ENCODE assay signal across 10 mouse cellular contexts in genomic region chr7:19073504-19073903, GRCm38 (mm10). TPM values are rescaled to one million over a fixed set of nuclear protein-coding genes. Genes with fewer than 3 reads are reported as not detected.
DNase-seq lines count a peak whose midpoint lies in the region; ATAC-seq and TF ChIP-seq lines count a peak whose summit lies in the region.
"Had no signal": no experiment of that assay in that cellular context is flagged by ENCODE, and none has a peak within 500 bp of the region (broad histone marks: within the 10 kb centered on the region; RNA-seq: fewer than 3 reads in every experiment).

No protein-coding gene starts in this region.

- 76% methylated on average over 9 of the region's 9 CpGs for WGBS in lung, embryonic 14.5 days
- 78% methylated on average over 9 of the region's 9 CpGs for WGBS in bone marrow, adult 2 months
- WGBS in stomach, postnatal 0 days: 79% methylated on average over 9 of the region's 9 CpGs

- H3K4me3 ChIP-seq in lung, embryonic 14.5 days (ENCODE audit: low read depth, low read length): no peak overlapping the region
- no peak overlapping the region for H3K4me3 ChIP-seq in bone marrow, adult 2 months (replicated peaks; ENCODE audit: control insufficient read depth, low read depth, low read length)
- H3K4me3 ChIP-seq in stomach, postnatal 0 days (ENCODE audit: low read depth, low read length): no peak overlapping the region
- H3K4me3 ChIP-seq: forebrain, embryonic 13.5 days; hindbrain, embryonic 15.5 days had no signal

- no peak for ATAC-seq in lung, embryonic 14.5 days (ENCODE audit: insufficient read depth)
- no peak for ATAC-seq in stomach, postnatal 0 days (ENCODE audit: low FRiP score, low TSS enrichment)
- ATAC-seq in inflammation-experienced regulatory T-cells, adult 6 months: no peak
- ATAC-seq: forebrain, embryonic 13.5 days had no signal

- no peak for TF ChIP-seq POLR2A in bone marrow, adult 2 months (IDR thresholded peaks at IDR 0.05; ENCODE audit: borderline replicate concordance, control insufficient read depth, low read depth, low read length)

- no peaks in the 10 kb centered on the region for H3K27me3 ChIP-seq in lung, embryonic 14.5 days (ENCODE audit: insufficient read depth, low read length)
- H3K27me3 ChIP-seq in stomach, postnatal 0 days (ENCODE audit: control insufficient read depth, insufficient read depth, low read length): no peaks in the 10 kb centered on the region
- H3K27me3 ChIP-seq: forebrain, embryonic 13.5 days; hindbrain, embryonic 15.5 days had no signal

- no peak overlapping the region for H3K27ac ChIP-seq in lung, embryonic 14.5 days (ENCODE audit: low read depth)
- no peak overlapping the region for H3K27ac ChIP-seq in bone marrow, adult 2 months (ENCODE audit: control insufficient read depth, insufficient read depth, low read depth, low read length, poor library complexity)
- H3K27ac ChIP-seq in stomach, postnatal 0 days (replicated peaks): no peak overlapping the region
- H3K27ac ChIP-seq: forebrain, embryonic 13.5 days; hindbrain, embryonic 15.5 days had no signal

- DNase-seq in cerebellum, postnatal 14 days: peak; percentile 56 to 78
- DNase-seq in cerebellum, adult 8-10 months: no peak
- DNase-seq in lung, embryonic 14.5 days: peak; percentile 37
- DNase-seq in lung, adult 18-20 months: no peak
- DNase-seq in stomach, postnatal 0 days (ENCODE audit: low spot score): no peak
- DNase-seq in right cerebral cortex, postnatal 14 days: no peak

- H3K36me3 ChIP-seq in lung, embryonic 14.5 days (ENCODE audit: insufficient read depth): peaks cover 8% of the 10 kb centered on the region
- no peaks in the 10 kb centered on the region for H3K36me3 ChIP-seq in stomach, postnatal 0 days (ENCODE audit: control insufficient read depth, insufficient read depth, low read length)

- no peak overlapping the region for H3K9ac ChIP-seq in lung, embryonic 14.5 days
- no peak overlapping the region for H3K9ac ChIP-seq in stomach, postnatal 0 days (ENCODE audit: low read length)
- H3K9ac ChIP-seq: forebrain, embryonic 13.5 days; hindbrain, embryonic 15.5 days had no signal

- TF ChIP-seq EP300 in stomach, postnatal 0 days (optimal IDR thresholded peaks at IDR 0.05): no peak

- TF ChIP-seq CTCF in lung, embryonic 14.5 days (IDR thresholded peaks at IDR 0.05; ENCODE audit: low read depth): peak; percentile 70
- peak; percentile 59; the same call in 1 of the 2 replicates for TF ChIP-seq CTCF in bone marrow, adult 2 months (IDR thresholded peaks at IDR 0.05; ENCODE audit: control insufficient read depth, insufficient read depth, low read length)
- peak; percentile 73 for TF ChIP-seq CTCF in stomach, postnatal 0 days (IDR thresholded peaks at IDR 0.05; ENCODE audit: low read depth)

- no peak overlapping the region for H3K4me2 ChIP-seq in lung, embryonic 14.5 days
- no peak overlapping the region for H3K4me2 ChIP-seq in stomach, postnatal 0 days (replicated peaks; ENCODE audit: low read depth)
- H3K4me2 ChIP-seq: forebrain, embryonic 13.5 days; hindbrain, embryonic 15.5 days had no signal

- H3K4me1 ChIP-seq in lung, embryonic 14.5 days (ENCODE audit: insufficient read depth): peaks cover 7% of the 10 kb centered on the region
- peaks cover 10% of the 10 kb centered on the region for H3K4me1 ChIP-seq in bone marrow, adult 2 months (ENCODE audit: control insufficient read depth, insufficient read depth, low read length)
- H3K4me1 ChIP-seq in stomach, postnatal 0 days (replicated peaks; ENCODE audit: control insufficient read depth, insufficient read depth): no peaks in the 10 kb centered on the region; the same call in 1 of the 2 replicates

- H3K9me3 ChIP-seq in lung, embryonic 14.5 days (ENCODE audit: low read depth, low read length): no peaks in the 10 kb centered on the region
- H3K9me3 ChIP-seq in stomach, postnatal 0 days (ENCODE audit: control insufficient read depth, low read length): no peaks in the 10 kb centered on the region
- H3K9me3 ChIP-seq: forebrain, embryonic 13.5 days; hindbrain, embryonic 15.5 days had no signal

RNA-seq across cellular contexts. Expression of gene Dmwd, which starts 2.5 kb away (rescaled TPM):
- polyA plus RNA-seq in lung, embryonic 14.5 days (2014; fragmentation: Nextera tagmentation; extraction: Ambion mirVana): 18.5 and 19.2 TPM in 2 replicates
- 21.4 and 27.7 TPM in 2 replicates for polyA plus RNA-seq in bone marrow, adult 2 months (2011; ENCODE audit: insufficient read depth, insufficient read length, low replicate concordance, missing spikeins)
- polyA plus RNA-seq in stomach, postnatal 0 days (2015; fragmentation: Nextera tagmentation; extraction: Ambion mirVana): 4.5 and 7.0 TPM in 2 replicates
- polyA plus RNA-seq in inflammation-experienced regulatory T-cells, adult 6 months (2017; shearing (Covaris generic)): under 1 TPM in 1 of 3 experiments, not detected in 2; 0.27 TPM

RNA-seq across cellular contexts. Expression of gene Dmpk, which starts 10.1 kb away (rescaled TPM):
- polyA plus RNA-seq in lung, embryonic 14.5 days (2014; fragmentation: Nextera tagmentation; extraction: Ambion mirVana): 20.9 and 23.0 TPM in 2 replicates
- 25.8 and 42.6 TPM in 2 replicates for polyA plus RNA-seq in bone marrow, adult 2 months (2011; ENCODE audit: insufficient read depth, insufficient read length, low replicate concordance, missing spikeins)
- polyA plus RNA-seq in stomach, postnatal 0 days (2015; fragmentation: Nextera tagmentation; extraction: Ambion mirVana): 91.3 and 103 TPM in 2 replicates
- not detected for polyA plus RNA-seq in inflammation-experienced regulatory T-cells, adult 6 months (2017; shearing (Covaris generic))

RNA-seq across cellular contexts. Expression of gene Rsph6a, which starts 19.0 kb away (rescaled TPM):
- polyA plus RNA-seq in lung, embryonic 14.5 days (2014; fragmentation: Nextera tagmentation; extraction: Ambion mirVana): not detected in 2 replicates
- not detected in 2 replicates for polyA plus RNA-seq in bone marrow, adult 2 months (2011; ENCODE audit: insufficient read depth, insufficient read length, low replicate concordance, missing spikeins)
- not detected in 2 replicates for polyA plus RNA-seq in stomach, postnatal 0 days (2015; fragmentation: Nextera tagmentation; extraction: Ambion mirVana)
- not detected for polyA plus RNA-seq in inflammation-experienced regulatory T-cells, adult 6 months (2017; shearing (Covaris generic))
- polyA plus RNA-seq: forebrain, embryonic 13.5 days had no signal

RNA-seq across cellular contexts. Expression of gene Six5, which starts 20.9 kb away (rescaled TPM):
- polyA plus RNA-seq in lung, embryonic 14.5 days (2014; fragmentation: Nextera tagmentation; extraction: Ambion mirVana): 11.6 and 12.7 TPM in 2 replicates
- 4.7 and 6.5 TPM in 2 replicates for polyA plus RNA-seq in bone marrow, adult 2 months (2011; ENCODE audit: insufficient read depth, insufficient read length, low replicate concordance, missing spikeins)
- 6.1 and 7.7 TPM in 2 replicates for polyA plus RNA-seq in stomach, postnatal 0 days (2015; fragmentation: Nextera tagmentation; extraction: Ambion mirVana)
- polyA plus RNA-seq in inflammation-experienced regulatory T-cells, adult 6 months (2017; shearing (Covaris generic)): 1 to 10 TPM in 2 of 3 experiments, under 1 TPM in 1; 0.15 to 1.2 (median 1.0) TPM

RNA-seq across cellular contexts. Expression of gene Gm4969, which starts 44.7 kb away (rescaled TPM):
- 3.0 and 4.0 TPM in 2 replicates for polyA plus RNA-seq in lung, embryonic 14.5 days (2014; fragmentation: Nextera tagmentation; extraction: Ambion mirVana)
- not detected in 2 replicates for polyA plus RNA-seq in bone marrow, adult 2 months (2011; ENCODE audit: insufficient read depth, insufficient read length, low replicate concordance, missing spikeins)
- 0.72 and 0.76 TPM in 2 replicates for polyA plus RNA-seq in stomach, postnatal 0 days (2015; fragmentation: Nextera tagmentation; extraction: Ambion mirVana)
- under 1 TPM in 1 of 3 experiments, not detected in 2; 0.11 TPM for polyA plus RNA-seq in inflammation-experienced regulatory T-cells, adult 6 months (2017; shearing (Covaris generic))

Comparison
In these comparisons a context has a peak if more than half of its experiments do, and no peak if none do; other contexts are left out.
1. DNase-seq: peak in cerebellum, postnatal 14 days (2 of 2) and lung, embryonic 14.5 days (single experiment); none in cerebellum, adult 8-10 months (single experiment), lung, adult 18-20 months (0 of 2), stomach, postnatal 0 days (single experiment) and right cerebral cortex, postnatal 14 days (single experiment).
2. RNA of gene Dmpk, which starts 10.1 kb away (polyA plus RNA-seq): 91.3 to 103 TPM in stomach, postnatal 0 days, 25.8 to 42.6 TPM in bone marrow, adult 2 months and 20.9 to 23.0 TPM in lung, embryonic 14.5 days; not detected in inflammation-experienced regulatory T-cells, adult 6 months; every median in the first group is over 10 times any median in the second.
3. Peak in every context shown above with its lines, with median percentiles within 50 percentile points of each other: CTCF ChIP-seq.